ENCODE assay signal across 29 mouse cellular contexts in the genomic region with DNA sequence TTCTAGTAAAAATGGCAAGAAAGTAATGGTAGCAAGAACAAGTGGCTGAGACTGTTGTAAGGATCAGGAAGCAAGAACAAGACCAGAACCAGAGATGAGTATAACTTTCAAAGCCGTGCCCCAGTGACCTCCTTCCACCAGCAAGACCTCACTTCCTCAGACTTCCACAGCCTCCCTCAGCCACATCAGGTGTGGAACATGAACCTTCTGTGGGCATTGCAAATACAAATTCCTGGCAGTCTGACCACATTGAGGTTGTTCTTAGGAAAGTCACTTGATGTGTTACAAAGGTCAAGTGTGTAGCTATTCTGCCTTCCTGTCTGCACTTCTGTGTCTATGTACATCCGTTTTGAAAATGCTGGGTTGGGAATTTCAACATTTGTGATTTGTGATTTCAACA. TPM values are rescaled to one million over a fixed set of nuclear protein-coding genes. Genes with fewer than 3 reads are reported as not detected.
A peak's percentile ranks its signal among the peaks of the same experiment; 100 is the strongest.
DNase-seq lines count a peak whose midpoint lies in the region; ATAC-seq and TF ChIP-seq lines count a peak whose summit lies in the region.
"Had no signal": no experiment of that assay in that cellular context is flagged by ENCODE, and none has a peak within 500 bp of the region (broad histone marks: within the 10 kb centered on the region; RNA-seq: fewer than 3 reads in every experiment).

No protein-coding gene starts in this region.

- H3K9ac ChIP-seq in kidney, embryonic 16.5 days (replicated peaks; ENCODE audit: low read length) = no peak overlapping the region
- H3K9ac ChIP-seq: embryonic facial prominence, embryonic 13.5 days; forebrain, embryonic 12.5 days; hindbrain, embryonic 14.5 days; limb, embryonic 12.5 days; liver, embryonic 15.5 days; midbrain, embryonic 13.5 days; neural tube, embryonic 12.5 days had no signal

- H3K9me3 ChIP-seq in kidney, embryonic 16.5 days (ENCODE audit: low read length) = no peaks in the 10 kb centered on the region
- H3K9me3 ChIP-seq in megakaryocyte, embryonic 14.5 days = no peaks in the 10 kb centered on the region
- H3K9me3 ChIP-seq: embryonic facial prominence, embryonic 13.5 days; forebrain, embryonic 12.5 days; G1E; limb, embryonic 12.5 days; liver, embryonic 15.5 days; midbrain, embryonic 13.5 days; neural tube, embryonic 12.5 days had no signal

- TF ChIP-seq CTCF in kidney, adult 2 months (conservative IDR thresholded peaks at IDR 0.05; ENCODE audit: insufficient read depth, insufficient read length, low read depth, low read length) = no peak

- 40% methylated on average over 2 of the region's 2 CpGs for WGBS in kidney, adult 2 months
- WGBS in kidney, embryonic 16.5 days = 78% methylated on average over 2 of the region's 2 CpGs

- no peak overlapping the region for H3K4me3 ChIP-seq in kidney, adult 2 months (ENCODE audit: insufficient read depth, low read depth, low read length)
- no peak overlapping the region for H3K4me3 ChIP-seq in kidney, embryonic 16.5 days (ENCODE audit: low read length)
- peak overlapping the region; percentile 62 for H3K4me3 ChIP-seq in megakaryocyte, embryonic 14.5 days (replicated peaks)
- H3K4me3 ChIP-seq: embryonic facial prominence, embryonic 13.5 days; erythroblast, embryonic 14.5 days; forebrain, embryonic 12.5 days; layer of hippocampus, adult 2 months; limb, embryonic 12.5 days; liver, embryonic 15.5 days; midbrain, embryonic 13.5 days; neural tube, embryonic 12.5 days had no signal

- H3K36me3 ChIP-seq in kidney, adult 2 months (ENCODE audit: control insufficient read depth, insufficient read depth, low read length) = peaks cover 2% of the 10 kb centered on the region; the same call in 1 of the 2 replicates
- H3K36me3 ChIP-seq in kidney, embryonic 16.5 days (ENCODE audit: insufficient read depth, low read length) = peaks cover 24% of the 10 kb centered on the region
- peaks cover 81% of the 10 kb centered on the region for H3K36me3 ChIP-seq in megakaryocyte, embryonic 14.5 days (replicated peaks; ENCODE audit: low read length)

- ATAC-seq in kidney, embryonic 16.5 days (ENCODE audit: low FRiP score, low TSS enrichment) = no peak
- ATAC-seq in common myeloid progenitor, adult 5-6 weeks (replicated peaks; ENCODE audit: low read depth, poor library complexity, severe bottlenecking) = peak; percentile 13; the same call in 1 of the 2 replicates
- ATAC-seq: midbrain, embryonic 13.5 days; Patski had no signal

- no peak overlapping the region for H3K4me2 ChIP-seq in kidney, embryonic 16.5 days (replicated peaks; ENCODE audit: low read depth, low read length)
- H3K4me2 ChIP-seq: embryonic facial prominence, embryonic 13.5 days; forebrain, embryonic 12.5 days; hindbrain, embryonic 14.5 days; limb, embryonic 12.5 days; liver, embryonic 15.5 days; midbrain, embryonic 13.5 days; neural tube, embryonic 12.5 days had no signal

- TF ChIP-seq POLR2A in kidney, adult 2 months (IDR thresholded peaks at IDR 0.05; ENCODE audit: low read depth, low read length) = no peak

- H3K4me1 ChIP-seq in kidney, adult 2 months (ENCODE audit: control insufficient read depth, insufficient read depth, low read length) = peaks cover 2% of the 10 kb centered on the region; the same call in 1 of the 2 replicates
- no peaks in the 10 kb centered on the region for H3K4me1 ChIP-seq in kidney, embryonic 16.5 days (ENCODE audit: insufficient read depth, low read length)
- H3K4me1 ChIP-seq in megakaryocyte, embryonic 14.5 days = peaks cover 44% of the 10 kb centered on the region
- H3K4me1 ChIP-seq: embryonic facial prominence, embryonic 13.5 days; forebrain, embryonic 12.5 days; limb, embryonic 12.5 days; midbrain, embryonic 13.5 days; neural tube, embryonic 12.5 days had no signal

- H3K27ac ChIP-seq in kidney, adult 2 months (ENCODE audit: insufficient read depth, low read depth, low read length) = no peak overlapping the region
- no peak overlapping the region for H3K27ac ChIP-seq in kidney, embryonic 16.5 days (ENCODE audit: low read length)
- H3K27ac ChIP-seq: embryonic facial prominence, embryonic 13.5 days; forebrain, embryonic 12.5 days; hindbrain, embryonic 14.5 days; layer of hippocampus, adult 2 months; limb, embryonic 12.5 days; liver, embryonic 15.5 days; midbrain, embryonic 13.5 days; neural tube, embryonic 12.5 days had no signal

- H3K27me3 ChIP-seq in kidney, adult 2 months (replicated peaks; ENCODE audit: control insufficient read depth, insufficient read depth, low read length) = no peaks in the 10 kb centered on the region
- H3K27me3 ChIP-seq in kidney, embryonic 16.5 days (ENCODE audit: insufficient read depth, low read length) = no peaks in the 10 kb centered on the region
- no peaks in the 10 kb centered on the region for H3K27me3 ChIP-seq in megakaryocyte, embryonic 14.5 days (replicated peaks)
- H3K27me3 ChIP-seq: CH12.LX; embryonic facial prominence, embryonic 13.5 days; forebrain, embryonic 12.5 days; limb, embryonic 12.5 days; liver, embryonic 15.5 days; midbrain, embryonic 13.5 days; neural tube, embryonic 12.5 days; Patski had no signal

- peak; percentile 57 for DNase-seq in kidney, adult 2 months
- peak; percentile 31 to 36 for DNase-seq in lung, adult 18-20 months
- DNase-seq in lung, postnatal 14 days = no peak
- DNase-seq in adrenal gland, postnatal 4 days (ENCODE audit: low spot score in 2 of 2) = no peak
- DNase-seq in cerebellum, adult 8-10 months = no peak
- DNase-seq: adrenal gland, adult 2 months; cerebellum, adult 18-20 months; cerebellum, postnatal 25 days; embryo, embryonic 11 days; heart, postnatal 4 days; kidney, postnatal 10 days; retina, postnatal 1 day; right cerebral cortex, postnatal 25 days; thymus, postnatal 36 days had no signal

RNA-seq across cellular contexts. Expression of gene Capza2, which starts 16.1 kb away (rescaled TPM):
- 13.8 and 24.3 TPM in 2 replicates for polyA plus RNA-seq in kidney, adult 2 months (2012; rRNA removed)
- polyA plus RNA-seq in kidney, embryonic 16.5 days (2015; fragmentation: Nextera tagmentation; extraction: Ambion mirVana) = 218 and 238 TPM in 2 replicates
- 282 and 287 TPM in 2 replicates for total RNA-seq in common myeloid progenitor, adult 5-6 weeks (2017)
- polyA plus RNA-seq in megakaryocyte, embryonic 14.5 days (2012; ENCODE audit: insufficient read depth, low replicate concordance) = 12.1 TPM in 1 of 2 replicates, not detected in the other
- 100 to 1,000 TPM; 140 to 146 TPM for total RNA-seq in adrenal gland, postnatal 4 days (2021)

RNA-seq across cellular contexts. Expression of gene St7, which starts 40.6 kb away (rescaled TPM):
- 14.3 and 17.0 TPM in 2 replicates for polyA plus RNA-seq in kidney, adult 2 months (2012; rRNA removed)
- polyA plus RNA-seq in kidney, embryonic 16.5 days (2015; fragmentation: Nextera tagmentation; extraction: Ambion mirVana) = 19.8 and 20.6 TPM in 2 replicates
- total RNA-seq in common myeloid progenitor, adult 5-6 weeks (2017) = 43.7 and 56.2 TPM in 2 replicates
- 6.3 and 7.1 TPM in 2 replicates for polyA plus RNA-seq in megakaryocyte, embryonic 14.5 days (2012; ENCODE audit: insufficient read depth, low replicate concordance)
- total RNA-seq in adrenal gland, postnatal 4 days (2021) = 10 to 100 TPM; 27.0 to 27.4 TPM

Comparison
In these comparisons a context has a peak if more than half of its experiments do, and no peak if none do; other contexts are left out.
1. DNase-seq: peak in kidney, adult 2 months (single experiment) and lung, adult 18-20 months (2 of 2); none in lung, postnatal 14 days (single experiment), adrenal gland, postnatal 4 days (0 of 2) and cerebellum, adult 8-10 months (single experiment).